Mouse (Mus musculus) skeletal muscle tissue, adult 2 months (tissue): ENCODE data around the gene Ppp1r1c.

Source experiments
- DNase-seq: peaks from one replicate; pipeline ENCODE4 v3.0.0-alpha.2; 2012; ENCODE audit warnings: low read depth, low spot score

Ppp1r1c gene

GRCm38 (mm10) chr2:79707575-79707974 is at the start of gene Ppp1r1c:
TSS of gene Ppp1r1c (plus strand) at chr2:79707780.
- DNase-seq: no peak

- no peak for DNase-seq
Observed at GRCm38 (mm10) chr2:79660417-79661185, 47.0 kb upstream of the Ppp1r1c start.

GRCm38 (mm10) chr2:79661486-79662104 is 46.0 kb upstream of the Ppp1r1c start:
- no peak for DNase-seq

- DNase-seq: no peak
Observed at GRCm38 (mm10) chr2:79664532-79665286, 42.9 kb upstream of the Ppp1r1c start.

- no peak for DNase-seq
Observed at GRCm38 (mm10) chr2:79665492-79665891, 42.1 kb upstream of the Ppp1r1c start.

- no peak for DNase-seq
Observed at GRCm38 (mm10) chr2:79675266-79675665, 32.3 kb upstream of the Ppp1r1c start.

- no peak for DNase-seq
Observed at GRCm38 (mm10) chr2:79677663-79678257, 29.8 kb upstream of the Ppp1r1c start.

GRCm38 (mm10) chr2:79681672-79682071 is 25.9 kb upstream of the Ppp1r1c start:
- no peak for DNase-seq

- no peak for DNase-seq
Observed at GRCm38 (mm10) chr2:79683258-79683657, 24.3 kb upstream of the Ppp1r1c start.

GRCm38 (mm10) chr2:79690838-79691237 is 16.7 kb upstream of the Ppp1r1c start:
- no peak for DNase-seq

GRCm38 (mm10) chr2:79695190-79695589 is 12.4 kb upstream of the Ppp1r1c start:
- no peak for DNase-seq

GRCm38 (mm10) chr2:79695939-79696338 is 11.6 kb upstream of the Ppp1r1c start:
- peak; percentile 21 for DNase-seq

- no peak for DNase-seq
Observed at GRCm38 (mm10) chr2:79696478-79697230, 10.9 kb upstream of the Ppp1r1c start.

GRCm38 (mm10) chr2:79698166-79698565 is 9.4 kb upstream of the Ppp1r1c start:
- DNase-seq: no peak

- DNase-seq: no peak
Observed at GRCm38 (mm10) chr2:79704773-79705172, 2.8 kb upstream of the Ppp1r1c start.

GRCm38 (mm10) chr2:79713662-79714091 is 6.1 kb downstream of the Ppp1r1c start:
- DNase-seq: peak; percentile 59

- DNase-seq: no peak
Observed at GRCm38 (mm10) chr2:79714745-79715144, 7.2 kb downstream of the Ppp1r1c start.

GRCm38 (mm10) chr2:79715925-79716324 is 8.3 kb downstream of the Ppp1r1c start:
- DNase-seq: no peak

GRCm38 (mm10) chr2:79717846-79718245 is 10.3 kb downstream of the Ppp1r1c start:
- no peak for DNase-seq

- no peak for DNase-seq
Observed at GRCm38 (mm10) chr2:79722415-79722814, 14.8 kb downstream of the Ppp1r1c start.

- DNase-seq: peak; percentile 12
Observed at GRCm38 (mm10) chr2:79738958-79739357, 31.4 kb downstream of the Ppp1r1c start.
